Mouse (Mus musculus): ENCODE data around the gene Adarb2. TPM values are rescaled to one million over a fixed set of nuclear protein-coding genes. Genes with fewer than 3 reads are reported as not detected.

Gene Adarb2
- polyA plus RNA-seq, 2 experiments, result 0.02 to 0.10 TPM

- Histone ChIP-seq H3K36me3 (replicated peaks; ENCODE audit: control insufficient read depth, insufficient read depth, low read depth) (no peaks in the 10 kb centered on the region), H3K27ac (no peak overlapping the region), H3K4me3 (ENCODE audit: insufficient read depth in 1 of 2, low read depth in 2 of 2, low read length in 2 of 2) (no peak overlapping the region), H3K4me2 (ENCODE audit: low read depth) (no peak overlapping the region), H3K9ac (replicated peaks) (no peak overlapping the region), H3K27me3 (ENCODE audit: control insufficient read depth, insufficient read depth, low read length) (no peaks in the 10 kb centered on the region), H3K4me1 (replicated peaks; ENCODE audit: control insufficient read depth in 2 of 2, insufficient read depth in 2 of 2, low read length in 1 of 2) (no peaks in the 10 kb centered on the region), H3K9me3 (ENCODE audit: control insufficient read depth, low read length) (no peaks in the 10 kb centered on the region)
- 56% methylated on average over 15 of the region's 15 CpGs for WGBS (ENCODE audit: insufficient replicate concordance)
- TF ChIP-seq CTCF (IDR thresholded peaks at IDR 0.05; ENCODE audit: low read depth) (no peak), EP300 (IDR thresholded peaks at IDR 0.05; ENCODE audit: low read depth) (no peak)
- no peak for ATAC-seq (ENCODE audit: insufficient read depth)
- DNase-seq (ENCODE audit: low read depth in 3 of 3, low spot score in 3 of 3), result no peak
These were observed 364.7 kb downstream of the Adarb2 start for GRCm38 (mm10) chr13:8567111-8568026.

- Histone ChIP-seq H3K27ac (no peak overlapping the region), H3K27me3 (ENCODE audit: control insufficient read depth, insufficient read depth, low read length) (no peaks in the 10 kb centered on the region), H3K4me3 (ENCODE audit: insufficient read depth in 1 of 2, low read depth in 2 of 2, low read length in 2 of 2) (no peak overlapping the region), H3K4me2 (ENCODE audit: low read depth) (no peak overlapping the region), H3K36me3 (replicated peaks; ENCODE audit: control insufficient read depth, insufficient read depth, low read depth) (no peaks in the 10 kb centered on the region), H3K4me1 (replicated peaks; ENCODE audit: control insufficient read depth in 2 of 2, insufficient read depth in 2 of 2, low read length in 1 of 2) (no peaks in the 10 kb centered on the region), H3K9ac (replicated peaks) (no peak overlapping the region), H3K9me3 (ENCODE audit: control insufficient read depth, low read length) (no peaks in the 10 kb centered on the region)
- no peak for TF ChIP-seq EP300 (IDR thresholded peaks at IDR 0.05; ENCODE audit: low read depth)
- no peak for TF ChIP-seq CTCF (IDR thresholded peaks at IDR 0.05; ENCODE audit: low read depth)
- no peak for DNase-seq (ENCODE audit: low read depth in 3 of 3, low spot score in 3 of 3)
- 77% methylated on average over 13 of the region's 13 CpGs for WGBS (ENCODE audit: insufficient replicate concordance)
- ATAC-seq (ENCODE audit: insufficient read depth), result no peak
These were observed 367.6 kb downstream of the Adarb2 start for GRCm38 (mm10) chr13:8570269-8570668.

- no peak for ATAC-seq (ENCODE audit: insufficient read depth)
- no peak for TF ChIP-seq EP300 (IDR thresholded peaks at IDR 0.05; ENCODE audit: low read depth)
- H3K27me3 ChIP-seq (ENCODE audit: control insufficient read depth, insufficient read depth, low read length), result no peaks in the 10 kb centered on the region
- H3K27ac ChIP-seq, result no peak overlapping the region
- H3K4me1 ChIP-seq (replicated peaks; ENCODE audit: control insufficient read depth in 2 of 2, insufficient read depth in 2 of 2, low read length in 1 of 2), result no peaks in the 10 kb centered on the region
- no peak overlapping the region for H3K4me3 ChIP-seq (ENCODE audit: insufficient read depth in 1 of 2, low read depth in 2 of 2, low read length in 2 of 2)
- H3K4me2 ChIP-seq (ENCODE audit: low read depth), result no peak overlapping the region
- no peaks in the 10 kb centered on the region for H3K9me3 ChIP-seq (ENCODE audit: control insufficient read depth, low read length)
- 71% methylated on average over 12 of the region's 12 CpGs for WGBS (ENCODE audit: insufficient replicate concordance)
- H3K9ac ChIP-seq (replicated peaks), result no peak overlapping the region
- H3K36me3 ChIP-seq (replicated peaks; ENCODE audit: control insufficient read depth, insufficient read depth, low read depth), result no peaks in the 10 kb centered on the region
- DNase-seq (ENCODE audit: low read depth in 3 of 3, low spot score in 3 of 3), result no peak
These were observed 371.2 kb downstream of the Adarb2 start for GRCm38 (mm10) chr13:8573908-8574307.

GRCm38 (mm10) chr13:8584257-8585005, 381.8 kb downstream of the Adarb2 start:
- 51% methylated on average over 8 of the region's 8 CpGs for WGBS (ENCODE audit: insufficient replicate concordance)
- TF ChIP-seq EP300 (IDR thresholded peaks at IDR 0.05; ENCODE audit: low read depth) (no peak), CTCF (IDR thresholded peaks at IDR 0.05; ENCODE audit: low read depth) (no peak)
- no peak for DNase-seq (ENCODE audit: low read depth in 3 of 3, low spot score in 3 of 3)

GRCm38 (mm10) chr13:8587447-8587846, 384.8 kb downstream of the Adarb2 start:
- Histone ChIP-seq H3K4me2 (ENCODE audit: low read depth) (no peak overlapping the region), H3K9me3 (ENCODE audit: control insufficient read depth, low read length) (no peaks in the 10 kb centered on the region), H3K9ac (replicated peaks) (no peak overlapping the region), H3K27ac (no peak overlapping the region), H3K4me3 (ENCODE audit: insufficient read depth in 1 of 2, low read depth in 2 of 2, low read length in 2 of 2) (no peak overlapping the region), H3K27me3 (ENCODE audit: control insufficient read depth, insufficient read depth, low read length) (no peaks in the 10 kb centered on the region), H3K4me1 (replicated peaks; ENCODE audit: control insufficient read depth in 2 of 2, insufficient read depth in 2 of 2, low read length in 1 of 2) (no peaks in the 10 kb centered on the region), H3K36me3 (replicated peaks; ENCODE audit: control insufficient read depth, insufficient read depth, low read depth) (no peaks in the 10 kb centered on the region)
- 77% methylated on average over 7 of the region's 7 CpGs for WGBS (ENCODE audit: insufficient replicate concordance)
- TF ChIP-seq EP300 (IDR thresholded peaks at IDR 0.05; ENCODE audit: low read depth), result no peak
- TF ChIP-seq CTCF (IDR thresholded peaks at IDR 0.05; ENCODE audit: low read depth), result no peak
- ATAC-seq (ENCODE audit: insufficient read depth), result no peak
- DNase-seq (ENCODE audit: low read depth in 3 of 3, low spot score in 3 of 3), result no peak

More at GRCm38 (mm10) chr13:8584257-8585005, 381.8 kb downstream of the Adarb2 start:
- H3K27me3 ChIP-seq (ENCODE audit: control insufficient read depth, insufficient read depth, low read length), result no peaks in the 10 kb centered on the region
- H3K9ac ChIP-seq (replicated peaks), result no peak overlapping the region
- no peak for ATAC-seq (ENCODE audit: insufficient read depth)
- H3K4me3 ChIP-seq (ENCODE audit: insufficient read depth in 1 of 2, low read depth in 2 of 2, low read length in 2 of 2), result no peak overlapping the region
- no peaks in the 10 kb centered on the region for H3K36me3 ChIP-seq (replicated peaks; ENCODE audit: control insufficient read depth, insufficient read depth, low read depth)
- no peaks in the 10 kb centered on the region for H3K4me1 ChIP-seq (replicated peaks; ENCODE audit: control insufficient read depth in 2 of 2, insufficient read depth in 2 of 2, low read length in 1 of 2)
- H3K9me3 ChIP-seq (ENCODE audit: control insufficient read depth, low read length), result no peaks in the 10 kb centered on the region
- no peak overlapping the region for H3K4me2 ChIP-seq (ENCODE audit: low read depth)
- H3K27ac ChIP-seq, result no peak overlapping the region
